Mouse (Mus musculus) ovary, adult 10 weeks (tissue): ENCODE results near the gene Zc3h6. TPM values are rescaled to one million over a fixed set of nuclear protein-coding genes. Genes with fewer than 3 reads are reported as not detected.

Source experiments
- polyA plus RNA-seq: library from polyadenylated mRNA; stranded (reverse); fragments of 350-450 nt; fragmentation: Illumina TruSeq; extraction: RNeasy Lipid Tissue Mini Kit (QIAGEN cat#74804); gene quantifications from one replicate; pipeline ENCODE4 v1.2.3, GENCODE M21; 2014

Zc3h6 gene
- 23.4 TPM for polyA plus RNA-seq

DNA sequence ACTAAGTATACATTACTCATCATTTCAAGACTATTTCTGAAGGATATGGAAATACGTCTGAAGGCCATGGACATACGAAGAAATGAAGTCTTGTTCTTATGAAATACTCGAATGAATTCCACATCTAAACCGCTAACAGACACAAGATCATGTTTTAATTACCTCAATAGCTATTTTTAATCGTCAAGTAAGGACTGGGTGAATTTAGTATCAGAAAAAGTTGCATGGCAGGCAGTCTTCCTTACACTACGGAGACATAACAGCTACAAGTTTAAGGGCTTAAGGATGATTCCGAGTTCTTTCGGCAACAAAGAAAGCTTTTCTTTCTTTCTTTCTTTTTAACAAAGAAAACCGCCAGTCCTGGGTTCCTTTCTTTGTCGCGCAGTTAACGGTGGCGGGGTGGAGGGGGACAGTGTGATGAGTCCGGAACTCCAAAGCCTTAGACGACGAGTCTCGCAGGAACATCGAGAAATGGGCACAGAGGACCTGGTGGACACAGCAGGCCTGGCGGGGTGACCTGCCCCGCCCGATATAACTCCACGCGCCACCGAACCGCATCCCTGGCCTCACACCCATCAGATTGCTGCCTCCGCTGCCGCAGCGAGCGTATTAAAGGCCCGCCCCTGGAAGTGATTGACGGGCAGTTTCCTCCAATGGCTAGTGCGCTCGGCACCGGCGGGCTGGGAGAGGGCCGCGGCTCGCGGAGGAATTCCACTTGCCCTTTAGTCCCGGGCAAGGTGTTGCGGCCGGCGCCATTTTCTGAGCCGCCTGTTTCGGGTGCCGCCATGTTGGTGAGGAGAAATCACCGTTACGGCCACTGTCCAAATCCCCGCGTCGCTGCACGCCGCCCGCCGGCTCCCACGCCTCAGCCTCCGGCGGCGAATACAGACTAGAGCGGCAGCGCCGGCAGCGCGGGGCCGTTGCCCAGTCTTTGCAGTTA, at the start of gene Zc3h6:
Gene Zc3h6, plus strand, starts transcription at position 762 of the 940 bp plus-strand sequence.

DNA sequence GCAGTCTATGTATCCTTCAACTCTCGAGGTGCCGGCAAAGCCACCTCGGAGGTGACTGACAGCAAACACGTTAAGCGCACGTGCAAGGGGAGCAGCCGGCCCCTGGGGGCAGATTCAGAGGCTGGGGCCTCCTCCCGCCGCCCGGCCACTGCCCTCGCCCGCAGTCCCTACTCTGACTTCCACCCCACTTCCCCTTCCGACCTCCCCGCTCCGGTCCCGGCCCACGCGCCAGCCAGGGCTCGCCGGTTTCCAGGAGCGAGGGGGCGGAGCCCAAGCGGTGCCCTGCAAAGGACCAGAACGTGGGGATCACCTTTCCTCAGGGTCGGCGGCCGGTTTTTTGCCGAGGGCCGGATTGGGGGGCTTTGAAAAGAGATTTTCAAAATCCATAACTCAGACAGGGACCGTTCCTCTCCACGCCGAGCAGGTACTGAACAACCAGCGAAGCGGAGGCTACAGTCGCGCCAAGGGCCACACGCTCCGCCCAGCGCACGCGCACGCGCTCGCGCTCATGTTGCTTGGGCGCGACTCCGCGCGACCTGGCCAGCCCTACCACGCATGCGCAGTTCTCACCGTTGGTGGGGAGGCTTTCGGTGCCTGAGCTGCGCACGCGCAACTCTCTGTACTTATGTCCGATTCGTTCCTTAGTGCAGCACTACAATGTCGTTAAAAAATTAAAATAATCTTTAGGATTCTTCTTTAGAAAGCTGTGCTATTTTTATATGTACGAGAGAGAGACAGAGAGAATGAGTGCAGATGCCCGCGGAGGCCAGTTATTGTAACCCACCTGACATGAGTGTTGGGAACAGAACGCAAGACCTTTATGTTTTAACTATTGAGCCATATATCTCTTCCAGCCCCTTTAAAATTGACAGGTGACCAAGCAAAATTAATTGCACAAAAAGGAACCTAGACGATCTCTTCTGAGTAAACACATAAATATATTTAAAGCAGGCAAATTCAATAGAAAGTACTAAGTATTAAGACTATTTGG, 23.4 kb upstream of the Zc3h6 start, which contains the start of gene Zc3h8:
Gene Zc3h8, minus strand, starts transcription at position 540 of the 991 bp plus-strand sequence.

DNA sequence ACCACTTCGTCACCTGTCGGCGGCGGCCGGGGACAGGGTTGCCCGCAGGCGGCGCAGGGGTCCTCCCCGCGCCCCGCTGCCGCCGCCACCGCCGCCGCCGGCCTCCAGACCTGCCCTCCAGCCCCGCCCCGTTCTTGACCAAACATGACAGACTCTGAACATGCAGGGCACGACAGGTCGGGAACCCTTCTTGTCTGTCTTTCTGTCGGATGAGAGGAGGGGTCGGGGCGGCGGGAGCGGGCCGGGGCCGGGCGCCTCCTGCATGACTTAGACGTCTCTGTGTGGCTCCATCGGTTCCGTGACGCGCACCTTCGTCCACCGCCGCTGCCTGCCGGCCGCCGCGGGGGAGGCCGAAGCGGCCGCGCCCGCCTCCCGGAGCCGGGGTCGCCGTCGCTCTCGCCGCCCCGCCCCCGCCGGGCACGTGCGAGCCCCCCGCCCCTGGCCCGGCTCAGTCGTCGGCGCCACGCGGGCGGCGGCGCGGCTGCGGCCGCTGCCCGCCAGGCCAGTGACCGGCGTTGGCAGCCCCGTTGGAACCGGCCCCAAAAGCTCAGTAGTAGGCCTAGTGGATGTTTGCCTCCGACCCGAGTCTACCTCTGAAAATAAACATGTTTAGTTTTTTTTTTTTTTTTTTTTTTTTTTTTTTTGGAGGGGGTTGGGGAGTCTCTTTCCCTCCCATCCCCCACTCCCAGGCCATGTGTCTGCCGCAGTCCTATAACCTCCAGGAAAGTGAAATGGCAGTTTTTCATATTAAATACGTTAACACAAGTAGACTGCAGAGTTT, 649 bp downstream of the Zc3h6 start, which contains the start of gene Gm10762:
Gene Gm10762, minus strand, starts transcription at position 65 of the 781 bp plus-strand sequence.

DNA sequence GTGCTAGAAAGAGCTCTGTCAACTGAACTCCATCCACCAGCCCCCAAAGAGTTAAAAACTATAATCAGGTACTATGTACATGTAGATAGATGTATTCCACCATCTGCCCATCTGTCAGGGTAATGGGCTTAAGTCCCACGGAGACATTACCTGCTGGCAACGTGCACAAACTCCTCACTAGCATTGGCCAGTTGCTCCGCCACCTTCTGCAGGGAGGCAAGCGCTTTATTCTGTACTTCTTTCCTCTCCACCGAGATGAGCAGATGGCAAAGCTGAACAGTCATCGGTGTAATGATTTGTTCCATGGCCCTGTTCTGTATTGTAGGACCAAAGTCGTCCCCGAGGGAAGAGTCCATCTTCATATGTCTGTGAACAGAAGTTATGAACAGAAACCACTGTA, 80.6 kb downstream of the Zc3h6 start, which contains the start of gene Vinac1:
Gene Vinac1, minus strand, starts transcription at position 362 of the 400 bp plus-strand sequence.

DNA sequence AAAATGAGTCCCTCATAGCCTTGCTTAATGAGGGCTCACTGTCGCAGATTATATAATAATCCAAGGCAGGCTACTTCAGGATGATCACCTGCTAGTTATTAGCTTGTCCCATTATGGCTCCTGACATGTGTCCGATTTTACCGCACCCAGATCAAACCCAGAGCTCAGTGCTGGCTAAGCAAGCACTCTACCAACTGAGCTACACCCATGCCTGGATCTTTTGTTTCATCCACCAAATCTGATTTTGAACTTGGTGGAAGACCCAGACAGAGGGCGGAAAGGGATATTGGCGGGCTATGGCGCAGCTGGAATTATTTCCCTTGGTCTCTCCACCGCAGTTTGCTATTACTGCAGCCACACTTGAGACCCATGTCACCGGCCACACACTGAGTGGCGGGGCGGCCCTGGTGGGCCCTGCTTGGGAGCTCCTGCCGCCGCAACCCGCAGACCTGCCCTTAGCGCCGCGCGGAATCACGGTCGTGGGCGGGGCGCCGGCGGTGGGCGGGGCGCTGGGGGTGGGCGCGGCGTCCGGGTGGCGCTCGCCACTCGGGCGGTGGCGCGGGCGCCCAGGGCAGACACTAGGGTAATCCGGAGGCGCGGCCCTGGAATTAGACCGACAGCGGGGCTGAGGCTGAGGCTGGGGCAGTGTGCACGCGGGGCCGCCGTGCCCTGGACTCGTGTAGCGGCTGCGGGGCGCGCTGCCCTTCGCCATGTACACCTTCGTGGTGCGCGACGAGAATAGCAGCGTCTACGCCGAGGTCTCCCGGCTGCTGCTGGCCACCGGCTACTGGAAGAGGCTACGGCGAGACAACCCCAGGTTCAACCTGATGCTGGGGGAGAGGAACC, 98.5 kb downstream of the Zc3h6 start, which contains the start of gene Ttl:
Gene Ttl, plus strand, starts transcription at position 506 of the 846 bp plus-strand sequence.

Other genes with a start within 250 kb of the Zc3h6 start
- gene Tmem87b, start 149.3 kb upstream of the Zc3h6 start, polyA plus RNA-seq = 82.8 TPM
- 4.8 TPM for gene Fbln7, start 104.4 kb upstream of the Zc3h6 start, polyA plus RNA-seq
- 9.5 TPM for gene Zc3h8, start 23.3 kb upstream of the Zc3h6 start, polyA plus RNA-seq
- 10.6 TPM for gene Gm10762, start 323 bp downstream of the Zc3h6 start, polyA plus RNA-seq
- not detected for gene Vinac1, start 80.8 kb downstream of the Zc3h6 start, polyA plus RNA-seq
- 19.1 TPM for gene Ttl, start 98.5 kb downstream of the Zc3h6 start, polyA plus RNA-seq
- gene Polr1b, start 133.6 kb downstream of the Zc3h6 start, polyA plus RNA-seq = 7.6 TPM
- 5.7 TPM for gene Chchd5, start 162.3 kb downstream of the Zc3h6 start, polyA plus RNA-seq
- 31.1 TPM for gene Slc20a1, start 231.4 kb downstream of the Zc3h6 start, polyA plus RNA-seq